Mouse (Mus musculus) adrenal gland, postnatal 0 days (tissue): ENCODE results near the gene Pnkd. TPM values are rescaled to one million over a fixed set of nuclear protein-coding genes. Genes with fewer than 3 reads are reported as not detected.

Experiments
- microRNA-seq: library from miRNA; unstranded; fragments of <30 nt; microRNA quantifications from one replicate; pipeline ENCODE4, GENCODE M21; 2016; ENCODE audit warnings: borderline replicate concordance; ENCODE audit not compliant: insufficient number of aligned reads
- polyA plus RNA-seq: library from polyadenylated mRNA; unstranded; fragments of >200 nt; fragmentation: Nextera tagmentation; extraction: Ambion mirVana; gene quantifications from 2 replicates; pipeline ENCODE4 v1.2.1, GENCODE M21; 2015

Pnkd gene
- polyA plus RNA-seq, result 116 and 139 TPM in 2 replicates

GRCm38 (mm10) chr1:74284543-74285160 is at the start of gene Pnkd, which contains the start of gene Aamp:
Gene Pnkd, plus strand, starts transcription at chr1:74284930.
Gene Aamp, minus strand, starts transcription at chr1:74284738.

DNA sequence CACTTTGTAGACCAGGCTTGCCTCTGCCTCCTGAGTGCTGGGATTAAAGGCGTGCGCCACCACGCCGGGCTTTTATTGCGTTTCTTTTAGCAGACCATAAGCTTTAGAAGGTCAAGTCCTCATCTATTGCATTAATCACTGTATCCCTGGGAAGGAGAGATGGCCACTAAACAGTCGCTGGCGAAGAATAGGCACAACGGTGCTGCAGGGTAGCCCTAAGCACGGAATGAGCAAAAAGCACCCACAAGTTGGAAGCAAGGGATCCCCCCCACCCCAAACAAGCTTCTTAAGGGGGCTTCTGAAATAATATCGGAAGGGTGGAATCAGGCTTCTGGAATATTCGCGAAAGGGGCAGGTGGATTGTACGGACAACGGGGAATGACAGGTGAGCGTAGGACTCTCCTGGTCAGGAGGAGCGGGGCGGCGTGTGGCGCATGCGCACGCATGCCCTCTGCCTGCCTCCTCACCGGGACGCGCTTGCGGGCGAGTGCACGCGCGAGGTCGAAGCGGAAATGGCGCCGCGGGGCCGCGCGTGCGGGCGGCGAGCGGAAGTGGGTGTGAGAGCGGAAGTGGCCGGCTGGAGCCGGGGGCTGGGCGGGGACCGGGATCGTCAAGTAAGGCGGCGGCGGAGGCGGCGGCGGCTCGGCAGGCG is 48.7 kb upstream of the Pnkd start, which contains the start of gene Arpc2:
Gene Arpc2 (plus strand): TSS at position 147 of the 652 bp plus-strand sequence.

GRCm38 (mm10) chr1:74278538-74278937 is 6.2 kb upstream of the Pnkd start, which contains the start of gene Gpbar1:
Gene Gpbar1, plus strand, starts transcription at chr1:74278550.

GRCm38 (mm10) chr1:74305522-74305921 is 20.8 kb downstream of the Pnkd start, which contains the start of gene Tmbim1:
Gene Tmbim1, minus strand, starts transcription at chr1:74305622.

GRCm38 (mm10) chr1:74361812-74362211 is 77.1 kb downstream of the Pnkd start, which contains the start of gene Catip:
Gene Catip, plus strand, starts transcription at chr1:74362108.

GRCm38 (mm10) chr1:74374980-74375379 is 90.2 kb downstream of the Pnkd start, which contains the start of gene Slc11a1:
Gene Slc11a1, plus strand, starts transcription at chr1:74375195.

DNA sequence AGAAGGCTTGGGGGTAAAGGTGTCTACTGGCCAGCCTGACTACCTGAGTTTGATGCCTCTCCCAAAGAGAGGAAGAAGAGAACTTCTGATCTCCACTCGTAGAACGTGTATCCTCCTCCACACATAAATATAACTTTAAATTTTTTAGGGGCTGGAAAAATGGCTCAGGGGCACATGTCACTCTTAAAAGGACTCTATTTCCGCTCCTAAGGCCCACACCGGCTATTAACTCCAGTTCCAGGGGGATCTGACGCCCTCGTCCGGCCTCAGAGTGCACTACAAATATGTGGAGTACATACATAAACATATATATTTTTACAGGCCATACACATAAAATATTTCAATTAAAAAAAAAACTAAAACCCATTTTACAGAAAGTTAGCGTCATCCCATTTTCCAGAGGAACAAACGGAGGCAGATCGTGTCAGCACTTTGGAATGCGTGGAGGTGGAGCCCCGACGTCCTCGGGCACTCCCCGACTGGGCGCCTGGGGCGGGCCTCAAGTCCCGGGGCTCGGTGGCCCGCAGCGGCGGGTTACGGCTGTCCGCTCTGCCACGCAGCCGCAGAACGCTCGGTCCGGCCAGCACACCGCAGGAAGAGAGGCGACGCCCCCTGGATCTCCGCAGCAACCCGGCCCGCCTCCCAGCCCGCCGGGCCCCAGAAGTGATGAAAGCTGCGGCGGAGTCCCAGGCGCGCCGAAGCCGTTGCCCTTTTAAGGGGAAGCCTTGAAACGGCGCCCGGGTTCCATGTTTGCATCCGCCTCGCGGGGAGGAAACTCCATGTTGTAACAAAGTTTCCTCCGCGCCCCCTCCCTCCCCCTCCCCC is 106.4 kb downstream of the Pnkd start, which contains the start of gene Ctdsp1:
Gene Ctdsp1 (plus strand): TSS at position 586 of the 825 bp plus-strand sequence.

Small RNA genes within 50 kb of the gene (microRNA-seq; reads per million reads assigned to microRNA genes)
- gene Mir26b, result 32,487 reads per million, percentile 97 among the genes with 10 or more reads in this experiment

Other genes starting within 250 kb of the Pnkd start
- 61.2 and 72.3 TPM in 2 replicates for gene Tns1, start 160.5 kb upstream of the Pnkd start, polyA plus RNA-seq
- 0.58 and 1.1 TPM in 2 replicates for gene Rufy4, start 159.4 kb upstream of the Pnkd start, polyA plus RNA-seq
- gene Cxcr2, start 130.9 kb upstream of the Pnkd start, polyA plus RNA-seq, result 0.35 and 0.47 TPM in 2 replicates
- gene Cxcr1, start 90.3 kb upstream of the Pnkd start, polyA plus RNA-seq, result not detected in 2 replicates
- 298 and 366 TPM in 2 replicates for gene Arpc2, start 48.8 kb upstream of the Pnkd start, polyA plus RNA-seq
- gene Gpbar1, start 6.4 kb upstream of the Pnkd start, polyA plus RNA-seq, result 0.62 and 0.69 TPM in 2 replicates
- 163 and 251 TPM in 2 replicates for gene Aamp, start 192 bp upstream of the Pnkd start, polyA plus RNA-seq
- 44.2 and 66.5 TPM in 2 replicates for gene Tmbim1, start 20.7 kb downstream of the Pnkd start, polyA plus RNA-seq
- 0.16 and 0.52 TPM in 2 replicates for gene Catip, start 77.2 kb downstream of the Pnkd start, polyA plus RNA-seq
- 9.2 and 14.0 TPM in 2 replicates for gene Slc11a1, start 90.3 kb downstream of the Pnkd start, polyA plus RNA-seq
- gene Ctdsp1, start 106.6 kb downstream of the Pnkd start, polyA plus RNA-seq, result 46.5 and 55.3 TPM in 2 replicates
- gene Vil1, start 124.4 kb downstream of the Pnkd start, polyA plus RNA-seq, result 0.35 and 0.50 TPM in 2 replicates
- gene Cnot9, start 221.1 kb downstream of the Pnkd start, polyA plus RNA-seq, result 21.9 and 26.8 TPM in 2 replicates